Mouse (Mus musculus) MEL (cell line): ENCODE measurements around the gene Tmem176b.

ENCODE experiments used
- CTCF ChIP-seq, 3 experiments: IDR thresholded peaks in 2 of 3; conservative IDR thresholded peaks in 1 of 3; 2 replicates each; pipeline ENCODE4 v1.5.1; 2011 to 2012; ENCODE audit warnings: low read length in 3 of 3, low read depth in 2 of 3, mild to moderate bottlenecking in 2 of 3, improper control_type of control experiment in 1 of 3, inconsistent platforms in 1 of 3, mixed read lengths in 1 of 3, moderate library complexity in 1 of 3; ENCODE audit not compliant: control insufficient read depth in 1 of 3, insufficient read depth in 1 of 3, poor library complexity in 1 of 3, severe bottlenecking in 1 of 3
- E2F4 ChIP-seq: IDR thresholded peaks from 2 replicates; pipeline ENCODE4 v1.6.1; 2011; ENCODE audit warnings: low read depth, low read length, improper control_type of control experiment, borderline replicate concordance
- MAFK ChIP-seq: IDR thresholded peaks from 2 replicates; pipeline ENCODE4 v1.6.1; 2011; ENCODE audit warnings: low read depth, mild to moderate bottlenecking, low read length, improper control_type of control experiment, borderline replicate concordance
- MAZ ChIP-seq: IDR thresholded peaks from 2 replicates; pipeline ENCODE4 v1.6.1; 2012; ENCODE audit warnings: low read depth, mild to moderate bottlenecking, inconsistent platforms, low read length, improper control_type of control experiment
- POLR2A ChIP-seq, 2 experiments: IDR thresholded peaks; 2 replicates each; pipeline ENCODE4 v1.6.1; 2011 to 2012; ENCODE audit warnings: low read length in 2 of 2, mild to moderate bottlenecking in 2 of 2, control low read depth in 1 of 2, improper control_type of control experiment in 1 of 2, low read depth in 1 of 2, moderate library complexity in 1 of 2; ENCODE audit not compliant: control insufficient read depth in 1 of 2, insufficient read depth in 1 of 2, poor library complexity in 1 of 2
- TAL1 ChIP-seq: IDR thresholded peaks from 2 replicates; pipeline ENCODE4 v1.6.1; 2012; ENCODE audit warnings: mild to moderate bottlenecking, inconsistent platforms, low read length, moderate library complexity, mixed read lengths
- ZC3H11A ChIP-seq: IDR thresholded peaks from 2 replicates; pipeline ENCODE4 v1.6.1; 2012; ENCODE audit warnings: low read depth, mild to moderate bottlenecking, inconsistent platforms, low read length, improper control_type of control experiment

GRCm38 (mm10) chr6:48828976-48829375 is 12.3 kb downstream of the Tmem176b start:
- TF ChIP-seq POLR2A (IDR thresholded peaks at IDR 0.05; ENCODE audit: control insufficient read depth in 1 of 2, insufficient read depth in 1 of 2, low read depth in 1 of 2, low read length in 2 of 2, poor library complexity in 1 of 2) (no peak), MAZ (no peak), CTCF (IDR thresholded peaks at IDR 0.05 in 2 of 3, conservative IDR thresholded peaks at IDR 0.05 in 1 of 3; ENCODE audit: control insufficient read depth in 1 of 3, insufficient read depth in 1 of 3, low read depth in 2 of 3, low read length in 3 of 3, poor library complexity in 1 of 3, severe bottlenecking in 1 of 3) (no peak), MAFK (no peak), E2F4 (no peak), ZC3H11A (no peak), TAL1 (no peak)
